Mouse (Mus musculus): ENCODE results near the gene Nckap5l. TPM values are rescaled to one million over a fixed set of nuclear protein-coding genes. Genes with fewer than 3 reads are reported as not detected.

Nckap5l gene
- total RNA-seq, 4 experiments from 2014 or later: 19.1 to 22.9 (median 19.5) TPM

DNA sequence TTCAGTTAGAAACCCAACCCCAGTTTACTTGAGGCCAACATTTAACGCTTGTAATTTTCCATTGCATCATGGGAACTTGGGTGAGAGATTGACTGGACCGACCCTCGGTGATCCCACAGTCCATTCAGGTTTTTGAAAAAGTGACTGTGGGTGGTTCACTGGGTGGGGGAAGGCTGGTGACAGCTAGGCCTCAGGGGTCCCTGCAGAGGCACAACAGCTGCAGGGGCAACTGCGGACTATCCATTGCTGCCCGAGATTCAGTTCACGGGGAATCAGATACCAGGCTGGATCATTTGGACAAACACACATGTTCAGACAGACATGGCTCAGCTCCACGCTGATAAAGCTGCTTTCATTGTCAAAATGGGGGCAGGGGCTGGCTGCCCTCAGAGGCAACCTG lies 26.0 kb downstream of the Nckap5l start:
- no peak for DNase-seq (ENCODE audit: low spot score in 2 of 2)

DNA sequence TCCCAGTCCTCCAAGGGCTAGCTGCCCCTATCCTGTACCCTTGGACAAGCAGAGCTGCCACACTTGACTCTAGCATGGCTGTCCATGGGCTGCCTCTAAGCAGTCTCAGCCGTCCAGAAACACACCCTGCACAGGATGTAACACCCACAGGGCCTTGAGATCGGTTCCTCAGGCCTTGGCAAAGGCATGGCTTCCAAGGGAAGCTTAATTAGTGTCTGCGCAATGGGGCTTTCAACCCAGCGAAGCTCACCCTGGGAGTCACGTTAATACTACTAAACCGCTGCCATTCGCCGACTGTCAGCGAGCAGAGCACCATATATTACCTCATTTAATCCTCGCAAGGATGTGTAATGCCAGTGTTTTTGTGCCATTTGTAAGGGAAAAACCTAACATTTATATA lies 26.5 kb downstream of the Nckap5l start:
- no peak for DNase-seq (ENCODE audit: low spot score in 2 of 2)

DNA sequence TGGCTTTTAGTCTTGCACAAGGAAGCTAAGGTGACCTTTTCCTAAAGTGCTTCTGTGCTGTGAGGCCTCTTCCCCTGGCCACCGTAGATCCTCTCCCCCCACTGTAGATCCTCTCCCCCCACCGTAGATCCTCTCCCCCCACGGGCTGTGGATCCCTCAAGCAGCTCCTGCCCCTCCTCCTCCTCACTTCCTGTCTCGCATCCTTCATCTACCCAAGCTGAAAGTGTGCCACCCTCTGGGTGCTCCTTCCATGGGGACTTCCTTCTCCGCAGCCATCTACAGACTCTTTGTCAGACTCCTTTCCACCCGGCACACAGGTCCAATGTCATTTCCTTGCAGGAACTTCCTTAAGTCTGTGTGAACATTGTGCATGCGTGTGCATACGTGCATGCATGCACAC lies 27.2 kb downstream of the Nckap5l start:
- DNase-seq (ENCODE audit: low spot score in 2 of 2): no peak

DNA sequence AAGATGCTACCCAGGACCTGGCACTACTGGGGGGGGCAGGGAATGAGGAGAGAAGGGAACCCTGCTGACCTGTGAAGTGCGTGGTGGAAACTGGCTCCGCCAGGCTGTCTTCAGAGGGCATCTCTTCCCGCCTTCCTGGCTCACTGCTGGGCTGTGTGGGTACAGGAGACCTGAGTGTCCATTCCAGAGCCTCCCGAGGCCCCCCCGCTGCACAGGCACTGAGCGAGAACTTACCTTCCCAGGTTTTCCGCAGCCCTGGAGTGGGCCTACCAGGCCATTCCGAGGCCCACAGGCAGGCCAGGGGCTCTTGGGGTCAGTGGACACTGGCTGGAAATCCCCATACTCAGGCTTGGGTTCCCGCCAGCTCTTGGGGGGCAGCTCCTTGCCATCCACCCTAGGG lies 33.7 kb downstream of the Nckap5l start:
- no peak for DNase-seq (ENCODE audit: low spot score in 2 of 2)

DNA sequence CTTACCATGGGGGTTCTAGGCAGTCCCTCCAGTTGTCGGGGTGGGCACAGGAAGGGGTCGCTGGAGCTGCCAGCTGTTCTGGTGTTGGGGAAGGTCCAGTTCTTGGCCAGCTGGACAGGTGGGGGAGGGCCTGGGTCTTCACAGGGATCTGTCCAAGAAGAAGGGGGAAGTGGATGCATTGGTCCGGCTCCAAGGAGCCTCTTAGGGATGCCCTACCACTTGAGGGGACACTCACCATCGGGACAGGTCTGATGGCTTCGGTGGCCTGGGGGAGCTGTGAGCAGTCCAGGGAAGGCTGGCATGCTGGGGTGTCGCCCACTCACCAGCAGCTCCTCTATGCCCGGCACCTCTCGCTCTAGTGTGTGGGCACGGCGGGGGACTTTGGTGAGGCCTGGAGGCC lies 34.4 kb downstream of the Nckap5l start:
- no peak for DNase-seq (ENCODE audit: low spot score in 2 of 2)

DNA sequence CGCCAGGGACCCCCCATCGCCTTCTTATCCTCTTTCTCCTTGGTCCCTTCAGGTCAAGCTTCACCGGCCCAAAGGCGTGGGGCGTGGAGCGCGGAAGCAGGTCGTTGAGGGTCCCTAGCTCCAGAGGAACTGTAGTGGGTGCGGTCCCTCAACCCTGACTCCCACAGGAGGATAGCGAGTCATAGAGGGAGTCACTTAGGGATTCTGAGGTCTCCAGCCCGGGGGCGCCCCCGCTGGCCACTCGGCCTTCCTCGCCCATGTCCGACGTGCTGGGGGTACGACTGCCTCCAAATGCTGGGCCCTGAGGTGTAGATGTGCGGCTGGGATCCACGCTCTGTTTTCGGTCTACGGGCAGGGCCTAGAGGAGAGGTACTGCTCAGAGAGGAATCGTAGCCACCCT lies 35.0 kb downstream of the Nckap5l start:
- no peak for DNase-seq (ENCODE audit: low spot score in 2 of 2)

DNA sequence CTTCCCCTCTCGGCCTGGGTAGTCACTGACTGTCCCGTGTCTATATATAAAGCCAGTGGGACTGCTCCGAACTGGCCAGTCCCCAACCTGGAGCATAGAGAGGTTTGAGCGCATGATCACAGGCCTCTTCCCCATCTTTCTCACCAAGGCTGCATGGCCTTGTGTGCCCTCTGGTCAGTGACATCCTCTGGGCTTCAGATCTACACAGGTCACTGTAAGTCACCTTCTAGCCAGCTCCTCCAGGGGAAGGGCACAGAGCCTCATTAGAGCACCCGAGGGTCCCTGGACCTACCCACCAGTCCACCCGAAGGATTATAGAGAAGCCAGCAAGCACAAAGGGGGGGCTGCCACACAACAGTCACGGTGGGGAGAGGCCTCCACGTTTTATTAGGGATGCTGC lies 35.9 kb downstream of the Nckap5l start:
- DNase-seq (ENCODE audit: low spot score in 2 of 2): no peak

DNA sequence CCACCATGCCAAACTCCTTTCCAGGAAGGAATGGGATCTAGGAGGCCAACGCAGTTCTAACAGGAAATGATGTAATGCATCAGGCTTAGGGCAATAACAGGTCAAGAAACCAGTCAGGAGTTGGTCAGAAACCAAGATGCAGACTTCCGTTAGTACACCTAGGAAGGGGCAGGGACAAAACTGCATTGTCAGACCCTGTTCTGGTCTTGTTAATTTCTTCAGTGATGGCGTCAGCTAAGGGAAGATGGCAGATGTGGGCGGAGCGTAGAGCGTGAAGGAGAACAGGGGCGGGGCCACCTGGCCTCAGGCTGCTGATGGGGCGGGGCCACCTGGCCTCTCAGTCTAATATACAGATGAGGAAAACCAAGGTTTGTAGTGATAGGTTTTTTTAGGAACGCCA lies 36.4 kb downstream of the Nckap5l start:
- DNase-seq (ENCODE audit: low spot score in 2 of 2): no peak

DNA sequence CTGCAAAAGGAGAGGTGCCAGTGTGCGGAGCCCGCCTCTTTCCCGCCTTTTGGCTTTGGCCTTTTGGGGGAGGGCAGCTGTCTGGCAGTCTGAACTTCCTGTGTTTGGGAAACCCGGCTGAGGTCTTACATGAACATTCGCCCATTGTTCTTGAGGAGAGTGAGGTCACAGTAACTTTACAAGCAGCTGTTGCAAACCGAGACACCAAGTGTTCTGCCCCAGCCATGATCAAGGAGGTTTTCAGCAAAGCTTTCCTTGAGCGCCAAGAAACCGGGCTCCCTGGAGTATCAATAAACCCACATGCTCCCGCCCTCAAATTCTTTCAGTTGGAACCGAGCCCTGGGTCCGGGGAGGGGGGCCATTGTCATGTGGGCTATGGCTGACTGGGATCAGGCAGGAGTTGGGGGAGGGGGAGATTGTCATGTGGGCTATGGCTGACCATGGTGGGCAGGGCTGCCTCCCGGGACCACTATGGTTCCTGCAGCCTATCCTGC lies 37.0 kb downstream of the Nckap5l start:
- DNase-seq (ENCODE audit: low spot score in 2 of 2): no peak

DNA sequence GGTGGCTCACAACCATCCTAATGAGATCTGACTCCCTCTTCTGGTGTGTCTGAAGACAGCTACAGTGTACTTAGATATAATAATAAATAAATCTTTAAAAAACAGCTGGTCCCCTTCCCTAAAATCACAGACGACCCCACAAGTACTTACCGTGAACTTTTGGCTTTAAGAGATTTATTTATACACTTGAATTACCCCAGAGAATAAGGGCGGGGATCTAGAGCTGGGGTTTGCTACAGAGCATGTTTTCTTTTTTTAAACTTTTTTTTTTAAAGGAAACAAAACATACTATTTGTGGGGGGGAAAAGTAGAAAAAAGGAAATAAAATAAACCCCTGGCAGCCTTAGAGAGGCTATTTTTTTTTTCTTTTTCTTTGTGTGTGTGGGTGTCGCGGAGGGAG lies 37.4 kb downstream of the Nckap5l start:
- DNase-seq (ENCODE audit: low spot score in 2 of 2): no peak

DNA sequence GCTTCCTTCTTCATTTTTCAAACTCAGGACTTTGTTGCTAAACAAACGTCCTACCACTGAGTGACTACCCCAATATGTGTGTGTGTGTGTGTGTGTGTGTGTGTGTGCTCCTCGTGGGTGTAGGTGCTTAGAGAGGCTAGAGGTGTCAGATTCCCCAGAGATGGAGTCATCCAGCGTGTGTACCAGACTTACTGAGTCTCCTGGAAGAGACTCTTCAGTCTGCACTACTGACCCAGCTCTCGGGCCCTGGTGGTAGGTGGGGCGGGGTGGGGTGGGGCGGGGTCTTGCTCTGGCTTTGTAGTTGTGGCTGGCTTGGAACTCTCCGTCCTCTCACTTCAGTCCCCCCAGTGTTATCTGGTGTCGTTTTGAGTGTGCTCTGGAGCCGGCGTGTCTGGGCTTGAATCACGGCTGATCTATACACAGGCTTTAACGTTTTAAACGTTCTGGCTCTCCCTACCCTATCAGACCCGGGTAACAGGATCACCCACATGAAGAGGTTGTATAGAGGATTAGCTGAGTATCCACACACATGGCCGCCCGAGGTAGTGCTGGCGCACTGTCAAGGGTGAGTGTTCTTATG lies 39.8 kb downstream of the Nckap5l start:
- DNase-seq (ENCODE audit: low spot score in 2 of 2): no peak

DNA sequence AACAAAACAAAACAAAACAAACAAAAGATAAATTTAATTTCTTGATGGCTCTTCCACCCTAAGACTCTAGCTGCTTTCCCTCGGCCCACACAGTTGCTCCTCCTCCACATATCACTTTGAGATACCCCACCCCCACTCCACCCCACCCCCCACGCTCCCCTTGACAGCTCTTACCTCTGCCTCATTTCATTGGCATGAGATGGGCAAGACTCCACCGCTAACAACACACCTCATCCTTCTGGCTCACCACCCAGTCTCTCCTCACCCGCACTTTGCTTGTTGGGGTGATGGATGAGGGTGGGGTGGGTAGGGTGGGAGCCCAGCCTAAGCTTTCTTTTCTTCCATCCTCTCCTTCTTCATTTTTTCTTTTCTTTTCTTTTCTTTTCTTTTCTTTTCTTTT lies 40.6 kb downstream of the Nckap5l start:
- no peak for DNase-seq (ENCODE audit: low spot score in 2 of 2)

DNA sequence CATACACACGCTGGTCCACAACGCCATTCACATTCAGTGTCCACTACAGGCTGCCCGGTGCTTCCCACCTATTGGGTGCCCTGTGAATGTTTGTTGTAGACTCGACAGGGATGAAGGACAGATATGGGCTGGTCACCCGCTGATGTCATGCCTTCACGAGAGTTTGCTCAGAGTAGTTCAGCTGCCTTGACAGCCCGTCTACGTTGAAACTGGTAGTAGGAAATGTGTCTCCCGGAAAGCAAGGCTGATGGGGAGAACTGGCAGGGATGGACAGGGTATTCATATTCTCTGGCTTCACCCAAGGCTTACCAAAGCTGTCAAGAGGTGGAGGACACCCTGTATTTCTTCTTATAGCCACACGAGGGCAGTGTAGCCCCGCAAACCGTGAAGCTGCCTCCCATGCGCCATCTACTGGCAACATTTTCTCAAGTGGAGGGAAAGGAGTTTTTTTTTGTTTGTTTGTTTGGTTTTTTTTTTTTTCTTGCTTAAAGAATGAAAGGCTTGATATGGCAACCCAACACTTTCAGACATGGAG lies 41.1 kb downstream of the Nckap5l start:
- peak in 1 of 2 experiments; percentile 53 for DNase-seq (ENCODE audit: low spot score in 2 of 2)

DNA sequence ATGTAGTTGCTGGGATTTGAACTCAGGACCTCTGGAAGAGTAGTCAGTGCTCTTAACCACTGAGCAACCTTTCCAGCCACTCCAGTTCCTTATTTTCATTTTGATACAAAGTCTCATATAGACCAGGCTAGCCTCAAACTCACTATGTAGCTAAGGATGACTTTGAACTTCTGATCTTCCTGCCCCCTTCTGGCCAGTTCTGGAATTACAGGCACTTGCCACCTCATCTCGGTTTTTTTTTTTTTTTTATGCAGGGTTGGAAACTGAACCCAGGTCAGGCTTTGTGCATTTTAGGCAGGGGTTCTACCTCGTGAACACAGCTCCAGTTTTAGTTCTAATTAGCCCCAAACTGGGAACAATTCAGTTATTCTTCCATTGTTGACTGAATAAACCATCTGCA lies 41.8 kb downstream of the Nckap5l start:
- no peak for DNase-seq (ENCODE audit: low spot score in 2 of 2)

DNA sequence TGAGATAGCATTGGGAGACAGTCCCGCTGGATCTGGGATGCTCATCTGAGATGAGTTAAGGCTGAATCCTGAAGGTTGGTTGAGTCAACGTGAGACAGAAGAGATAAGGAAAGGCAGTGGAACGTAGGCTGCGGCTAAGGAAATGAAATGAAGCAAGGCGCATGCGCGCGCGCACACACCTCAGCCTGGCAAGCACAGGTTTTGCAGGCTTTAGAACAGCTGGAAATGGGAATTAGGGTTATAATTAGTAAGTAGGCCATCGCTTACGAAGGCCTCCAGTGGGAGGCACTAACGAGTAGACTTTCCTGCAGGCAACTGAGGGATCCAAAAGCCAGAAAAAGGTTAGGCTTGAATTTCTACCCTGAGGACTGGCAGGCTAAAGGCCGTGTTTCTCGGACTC lies 45.8 kb downstream of the Nckap5l start:
- DNase-seq (ENCODE audit: low spot score in 2 of 2): no peak

DNA sequence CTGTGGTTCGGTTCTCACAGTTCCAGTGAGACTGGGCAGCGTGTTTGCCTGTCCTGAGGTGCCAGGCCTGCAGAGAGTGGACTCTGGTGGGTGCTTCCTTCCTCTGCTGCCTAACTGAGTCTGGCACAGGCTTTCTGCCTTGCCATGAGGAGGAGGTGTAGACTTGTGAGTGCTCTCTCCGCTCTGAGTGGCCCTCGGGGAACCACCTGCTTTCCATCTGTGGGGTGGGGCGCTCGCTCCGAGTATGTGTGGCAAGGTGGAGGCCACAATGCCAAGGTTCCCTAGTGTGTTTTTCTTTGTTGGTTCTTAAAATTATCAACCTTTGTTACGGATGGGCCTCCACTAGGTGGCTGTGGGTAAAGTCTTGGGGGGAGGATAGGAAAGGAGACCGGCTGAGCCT lies 48.7 kb downstream of the Nckap5l start:
- no peak for DNase-seq (ENCODE audit: low spot score in 2 of 2)

DNA sequence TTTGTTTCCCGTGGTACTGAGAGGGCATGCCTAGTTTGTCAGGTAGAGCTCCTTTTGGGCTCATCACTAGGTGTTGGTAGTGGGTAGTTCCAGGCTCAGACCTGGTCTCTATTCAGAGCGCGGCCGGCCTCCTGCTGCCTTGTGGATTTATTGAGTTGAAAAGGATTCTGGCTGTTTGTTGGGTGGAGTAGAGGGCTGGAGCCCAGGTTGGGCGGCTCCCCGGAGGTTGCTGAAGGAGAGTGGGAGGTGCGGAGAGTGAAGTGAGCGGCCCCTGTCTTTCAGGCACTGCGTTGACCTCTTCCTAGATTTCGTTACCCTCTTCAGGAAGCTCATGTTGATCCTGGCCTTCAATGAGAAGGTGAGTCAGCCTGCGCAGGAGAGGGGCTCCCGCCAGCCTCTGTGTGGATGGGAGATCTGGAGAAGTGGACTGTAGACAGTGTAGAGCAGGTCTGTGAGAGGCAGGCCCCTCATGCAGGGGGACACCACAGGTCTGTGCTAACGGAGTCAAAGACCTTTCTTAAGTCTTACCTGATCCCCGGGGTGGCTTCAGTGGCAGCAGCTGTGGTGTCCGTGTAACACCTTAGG lies 50.5 kb downstream of the Nckap5l start:
- no peak for DNase-seq (ENCODE audit: low spot score in 2 of 2)

DNA sequence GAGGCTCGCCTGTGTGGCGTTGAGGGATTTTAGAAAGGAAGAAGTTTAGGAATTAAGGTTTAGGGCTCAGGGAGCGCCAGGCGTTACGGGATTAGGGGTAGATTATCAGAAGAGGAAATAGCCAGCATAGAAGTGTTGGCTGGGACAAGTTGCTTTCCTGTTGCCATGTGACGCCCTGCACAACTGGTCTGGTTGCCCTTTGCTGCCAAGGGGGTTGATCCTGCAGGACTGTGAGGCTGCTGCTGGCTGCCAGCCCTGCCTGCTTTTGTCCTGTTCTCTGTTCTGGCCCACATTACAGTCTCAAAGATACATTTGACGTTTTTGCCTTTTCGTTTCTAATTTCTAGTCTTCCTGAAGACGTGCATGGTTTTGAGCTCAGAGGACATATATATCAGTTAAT lies 52.4 kb downstream of the Nckap5l start:
- DNase-seq (ENCODE audit: low spot score in 2 of 2): no peak

DNA sequence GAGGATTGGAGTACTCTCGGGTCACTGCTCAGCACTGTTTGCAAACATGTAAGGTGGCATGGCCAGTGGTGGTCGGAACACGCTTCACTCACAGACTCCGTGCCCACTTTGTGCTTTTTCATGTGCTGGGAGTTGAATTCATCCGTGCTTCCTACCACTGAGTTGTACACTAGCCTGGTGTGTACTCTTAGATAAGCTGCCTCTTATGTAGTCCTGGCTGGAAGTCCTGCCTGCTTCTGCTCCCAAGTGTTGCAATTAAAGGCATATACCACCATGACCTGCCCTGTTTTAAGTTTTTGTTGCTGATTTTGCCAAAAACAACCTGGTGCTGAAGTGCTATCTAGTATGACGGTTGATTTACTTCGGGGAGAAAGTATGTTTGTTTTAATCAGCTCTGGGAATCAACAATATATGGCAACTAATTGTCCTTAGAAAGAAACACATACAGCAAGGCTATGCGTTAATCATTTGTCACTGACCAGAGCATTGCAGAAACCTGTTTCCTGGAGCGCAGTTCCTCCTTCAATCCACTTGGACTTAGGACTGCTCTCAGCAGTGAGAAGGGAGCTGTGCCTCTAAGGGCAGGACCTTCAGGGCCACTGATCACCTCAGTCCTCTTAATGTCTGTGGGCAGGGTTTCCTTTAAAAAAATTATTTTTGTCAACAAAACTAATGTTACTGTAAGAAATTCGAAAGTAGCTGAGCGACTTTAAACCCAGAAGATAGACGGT lies 54.2 kb downstream of the Nckap5l start:
- no peak for DNase-seq (ENCODE audit: low spot score in 2 of 2)

DNA sequence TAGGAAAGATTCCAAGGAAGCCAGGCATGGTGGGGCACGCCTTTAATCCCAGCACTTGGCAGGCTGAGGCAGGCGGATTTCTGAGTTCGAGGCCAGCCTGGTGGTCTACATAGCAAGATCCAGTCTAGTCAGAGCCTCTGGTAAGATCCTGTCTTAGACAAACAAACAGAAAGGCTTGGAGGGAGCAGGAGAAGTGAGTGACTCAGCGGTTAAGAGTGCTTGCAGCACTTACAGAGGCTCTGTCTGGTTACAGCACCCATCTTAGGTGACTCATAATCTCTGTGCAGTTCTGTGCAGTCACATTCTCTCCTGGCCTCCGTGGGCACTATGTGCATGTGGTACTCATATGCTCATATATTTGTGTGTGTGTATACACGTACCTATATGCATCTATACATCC lies 56.9 kb downstream of the Nckap5l start:
- DNase-seq (ENCODE audit: low spot score in 2 of 2): no peak

DNA sequence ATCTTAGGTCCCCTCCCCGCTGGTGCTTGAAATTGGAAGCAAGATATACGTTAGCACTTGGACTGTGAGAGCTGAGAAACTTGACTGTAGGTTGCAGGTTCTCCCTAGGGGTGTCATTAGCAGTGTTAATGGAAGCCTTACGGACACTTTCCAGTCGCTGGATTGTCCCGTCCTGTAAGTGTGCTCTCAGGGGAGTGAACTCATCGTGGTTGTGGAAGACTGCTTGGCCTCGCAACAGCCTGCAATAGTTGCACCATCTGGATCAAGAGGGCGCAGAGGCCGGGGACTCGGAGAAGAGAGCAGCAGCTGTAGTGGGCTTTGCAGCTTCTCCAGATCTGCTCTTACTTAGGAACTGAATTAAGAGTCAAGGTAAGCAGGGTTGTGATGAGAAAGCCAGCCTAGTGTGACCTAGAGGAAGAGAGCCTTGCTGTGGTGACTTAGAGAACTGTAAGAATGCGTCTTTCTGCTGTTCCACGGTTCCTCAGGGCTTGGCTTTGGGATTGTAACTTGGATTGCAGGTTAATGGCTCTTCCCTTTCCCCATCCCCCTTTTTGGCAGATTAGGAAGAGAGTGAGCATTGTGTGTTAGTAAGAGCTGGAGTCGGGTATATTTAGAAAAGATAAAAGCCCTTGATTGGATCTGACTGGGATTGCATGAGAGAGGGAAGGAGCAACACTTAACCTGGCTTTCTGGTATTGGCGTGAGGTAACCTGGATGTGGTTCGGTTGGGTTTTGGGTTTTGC lies 57.9 kb downstream of the Nckap5l start:
- no peak for DNase-seq (ENCODE audit: low spot score in 2 of 2)

DNA sequence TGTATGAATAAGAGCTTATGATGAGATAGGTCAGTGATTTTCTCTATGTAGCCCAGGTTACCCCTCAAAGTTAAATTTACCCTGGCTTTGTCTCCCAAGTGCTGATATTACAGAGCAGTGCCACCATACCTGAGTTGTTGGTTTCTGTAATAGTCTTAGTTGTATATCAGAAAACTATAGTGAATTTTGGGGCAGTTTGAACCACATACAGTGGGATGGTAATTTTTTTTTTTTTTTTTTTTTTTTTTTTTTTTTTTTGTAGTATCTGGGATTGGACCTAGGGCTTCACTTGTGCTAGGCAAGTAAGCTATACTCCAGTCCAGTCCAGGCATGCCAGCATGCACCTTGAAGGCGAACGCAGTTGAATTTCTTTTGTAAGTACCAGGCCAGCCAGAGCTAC lies 59.9 kb downstream of the Nckap5l start:
- DNase-seq (ENCODE audit: low spot score in 2 of 2): no peak
